ENCODE assay signal across 8 mouse cellular contexts in genomic region chr3:65586483-65586905, GRCm38 (mm10). TPM values are rescaled to one million over a fixed set of nuclear protein-coding genes. Genes with fewer than 3 reads are reported as not detected.
A peak's percentile ranks its signal among the peaks of the same experiment; 100 is the strongest.
DNase-seq lines count a peak whose midpoint lies in the region; ATAC-seq lines count a peak whose summit lies in the region.

No protein-coding gene starts in this region.

- H3K9ac ChIP-seq in hindbrain, embryonic 14.5 days: peak overlapping the region; percentile 39; the same call in 1 of the 2 replicates

- ATAC-seq in activated CD4-positive, CD25-positive, alpha-beta regulatory T cell, adult 4 months: peak; percentile 79
- ATAC-seq in hindbrain, embryonic 14.5 days (ENCODE audit: low FRiP score): peak; percentile 84

- H3K4me3 ChIP-seq in forebrain, embryonic 10.5 days: peak overlapping the region; percentile 44
- H3K4me3 ChIP-seq in hindbrain, embryonic 14.5 days (replicated peaks; ENCODE audit: low read length): peak overlapping the region; percentile 22

- peak overlapping the region; percentile 53 for H3K4me2 ChIP-seq in hindbrain, embryonic 14.5 days (replicated peaks)

- DNase-seq in CD4-positive, CD25-positive, alpha-beta regulatory T cell, adult 2 months (ENCODE audit: low read depth, low spot score): peak; percentile 68
- peak; percentile 57 for DNase-seq in forebrain, embryonic 10.5 days (ENCODE audit: extremely low spot score, low spot score)
- DNase-seq in hindbrain, embryonic 14.5 days (ENCODE audit: low spot score): peak; percentile 64
- peak; percentile 44 to 48 for DNase-seq in layer of hippocampus, postnatal 36 days
- peak; percentile 70 for DNase-seq in lung, postnatal 10 days
- peak; percentile 48 for DNase-seq in ovary, postnatal 36 days (ENCODE audit: low spot score)
- DNase-seq in urinary bladder, postnatal 4 days (ENCODE audit: low spot score in 2 of 2): no peak

- H3K4me1 ChIP-seq in forebrain, embryonic 10.5 days: peaks cover 39% of the 10 kb centered on the region
- H3K4me1 ChIP-seq in hindbrain, embryonic 14.5 days (replicated peaks; ENCODE audit: control insufficient read depth, insufficient read depth, low read length): peaks cover 12% of the 10 kb centered on the region

- WGBS in forebrain, embryonic 10.5 days: 6% methylated on average over 16 of the region's 16 CpGs
- WGBS in hindbrain, embryonic 14.5 days: 1% methylated on average over 16 of the region's 16 CpGs

- H3K27ac ChIP-seq in forebrain, embryonic 10.5 days: peak overlapping the region; percentile 79
- no peak overlapping the region for H3K27ac ChIP-seq in hindbrain, embryonic 14.5 days

- H3K36me3 ChIP-seq in forebrain, embryonic 10.5 days (replicated peaks): no peaks in the 10 kb centered on the region
- H3K36me3 ChIP-seq in hindbrain, embryonic 14.5 days (replicated peaks; ENCODE audit: control insufficient read depth, insufficient read depth): no peaks in the 10 kb centered on the region

- no peaks in the 10 kb centered on the region for H3K9me3 ChIP-seq in forebrain, embryonic 10.5 days
- no peaks in the 10 kb centered on the region for H3K9me3 ChIP-seq in hindbrain, embryonic 14.5 days (ENCODE audit: control insufficient read depth, low read length)

- H3K27me3 ChIP-seq in forebrain, embryonic 10.5 days (ENCODE audit: poor library complexity, severe bottlenecking): peaks cover 43% of the 10 kb centered on the region
- H3K27me3 ChIP-seq in hindbrain, embryonic 14.5 days (ENCODE audit: control insufficient read depth, insufficient read depth, low read length): no peaks in the 10 kb centered on the region

RNA-seq across cellular contexts. Expression of gene Tiparp, which starts 58.3 kb away (rescaled TPM):
- 1 to 10 TPM; 5.5 to 9.2 TPM for polyA plus RNA-seq in activated CD4-positive, CD25-positive, alpha-beta regulatory T cell, adult 4 months (2017; shearing (Covaris generic))
- 30.3 and 35.9 TPM in 2 replicates for polyA plus RNA-seq in forebrain, embryonic 10.5 days (2016; fragmentation: Nextera tagmentation; extraction: Ambion mirVana)
- 30.8 and 32.2 TPM in 2 replicates for polyA plus RNA-seq in hindbrain, embryonic 14.5 days (2014; fragmentation: Nextera tagmentation; extraction: Ambion mirVana)
- 10 to 100 TPM; 17.7 to 19.2 TPM for total RNA-seq in layer of hippocampus, postnatal 36 days (2021)

Comparison
In these comparisons a context has a peak if more than half of its experiments do, and no peak if none do; other contexts are left out.
1. DNase-seq: peak in CD4-positive, CD25-positive, alpha-beta regulatory T cell, adult 2 months (single experiment), forebrain, embryonic 10.5 days (single experiment), hindbrain, embryonic 14.5 days (single experiment), layer of hippocampus, postnatal 36 days (2 of 2), lung, postnatal 10 days (single experiment) and ovary, postnatal 36 days (single experiment); none in urinary bladder, postnatal 4 days (0 of 2).